Mouse (Mus musculus): ENCODE data around the gene Tfip11.

Tfip11 gene

DNA sequence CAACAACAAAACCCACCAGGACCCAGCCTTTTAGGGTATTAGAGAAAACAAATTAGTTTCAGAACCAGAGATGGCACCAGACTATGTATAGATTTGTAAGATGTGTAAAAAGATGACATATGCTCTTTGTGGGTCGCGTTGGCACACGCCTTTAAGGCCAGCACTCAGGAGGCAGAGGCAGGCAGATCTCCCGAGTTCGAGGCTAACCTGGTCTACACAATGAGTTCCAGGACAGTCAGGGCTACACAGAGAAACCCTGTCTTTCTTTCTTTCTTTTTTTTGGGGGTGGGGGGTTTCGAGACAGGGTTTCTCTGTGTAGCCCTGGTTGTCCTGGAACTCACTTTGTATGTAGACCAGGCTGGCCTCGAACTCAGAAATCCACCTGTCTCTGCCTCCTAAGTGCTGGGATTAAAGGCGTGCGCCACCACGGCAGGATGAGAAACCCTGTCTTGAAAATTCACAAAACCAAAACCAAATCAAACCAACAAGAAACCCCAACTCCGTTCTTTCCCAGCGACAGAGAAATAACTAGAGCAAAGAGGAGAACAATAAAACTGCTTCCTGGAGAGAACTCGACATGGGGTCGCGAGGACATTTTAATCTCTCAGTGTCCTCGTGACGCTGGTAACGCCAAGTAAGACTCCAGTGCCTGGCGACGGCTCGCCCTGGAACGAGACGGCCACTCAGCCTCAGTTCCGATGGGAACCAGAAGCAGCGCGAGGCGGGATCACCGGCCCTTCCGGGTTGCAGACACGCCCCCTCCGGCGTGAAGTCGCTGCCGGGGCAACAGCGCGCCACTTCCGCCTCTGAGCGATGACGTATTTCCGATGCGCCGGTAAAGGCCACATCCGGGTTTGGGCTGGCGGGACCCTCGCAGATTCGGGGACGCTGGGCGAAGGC, at the start of gene Tfip11:
Gene Tfip11, plus strand, starts transcription at position 813 of the 900 bp plus-strand sequence.
- peak; percentile 82 for DNase-seq (ENCODE audit: extremely low read depth, low read depth)

DNA sequence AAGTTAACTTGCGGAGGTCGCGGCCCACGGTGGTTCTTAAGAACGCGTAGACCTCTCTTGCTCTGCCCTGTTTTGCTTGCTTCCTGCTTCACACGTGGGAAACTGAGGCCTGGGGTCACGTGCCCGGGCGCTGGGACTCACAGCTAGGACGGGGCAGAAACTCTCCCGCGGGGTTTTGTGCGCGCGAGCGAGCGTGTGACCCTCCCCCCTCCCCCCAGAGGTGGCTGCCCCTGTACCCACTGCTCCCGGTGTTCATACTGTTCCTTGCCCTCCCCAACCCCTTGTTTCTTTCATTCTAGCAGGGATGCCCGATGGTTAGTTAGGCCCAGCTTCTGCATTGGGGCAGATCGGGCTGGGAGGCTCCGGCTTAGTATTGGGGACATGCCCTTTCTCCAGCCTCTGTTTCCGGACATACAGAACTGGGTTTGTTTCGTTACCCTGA, 49.2 kb upstream of the Tfip11 start:
- DNase-seq (ENCODE audit: extremely low read depth, low read depth): no peak

DNA sequence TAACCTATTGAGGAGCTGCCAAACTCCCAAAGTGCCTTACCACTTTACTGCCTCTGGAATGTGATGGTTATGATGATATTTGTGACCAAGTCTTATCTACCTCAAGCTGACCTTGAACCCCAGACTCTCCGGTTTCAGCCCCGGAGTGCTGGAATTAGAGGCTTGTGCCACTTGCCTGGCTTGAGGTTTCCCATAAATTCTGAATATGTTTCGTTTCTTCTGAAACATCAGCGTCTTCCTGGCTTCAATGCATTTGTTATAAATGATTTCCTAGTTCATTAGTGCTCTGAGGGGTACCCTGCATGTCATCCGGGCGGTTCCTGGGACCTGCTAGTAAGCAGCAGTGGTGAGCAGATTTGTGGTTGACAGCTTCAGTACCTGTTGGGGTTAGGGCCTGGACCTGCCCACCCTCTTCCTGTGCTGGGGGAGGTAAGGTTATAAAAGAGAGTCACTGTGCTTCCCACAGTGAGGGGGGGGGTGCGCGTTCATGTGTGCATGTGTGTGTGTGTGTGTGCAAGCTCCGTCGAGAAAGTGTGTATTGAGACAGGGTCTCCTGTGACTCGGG, 48.2 kb upstream of the Tfip11 start:
- DNase-seq (ENCODE audit: extremely low read depth, low read depth): no peak

DNA sequence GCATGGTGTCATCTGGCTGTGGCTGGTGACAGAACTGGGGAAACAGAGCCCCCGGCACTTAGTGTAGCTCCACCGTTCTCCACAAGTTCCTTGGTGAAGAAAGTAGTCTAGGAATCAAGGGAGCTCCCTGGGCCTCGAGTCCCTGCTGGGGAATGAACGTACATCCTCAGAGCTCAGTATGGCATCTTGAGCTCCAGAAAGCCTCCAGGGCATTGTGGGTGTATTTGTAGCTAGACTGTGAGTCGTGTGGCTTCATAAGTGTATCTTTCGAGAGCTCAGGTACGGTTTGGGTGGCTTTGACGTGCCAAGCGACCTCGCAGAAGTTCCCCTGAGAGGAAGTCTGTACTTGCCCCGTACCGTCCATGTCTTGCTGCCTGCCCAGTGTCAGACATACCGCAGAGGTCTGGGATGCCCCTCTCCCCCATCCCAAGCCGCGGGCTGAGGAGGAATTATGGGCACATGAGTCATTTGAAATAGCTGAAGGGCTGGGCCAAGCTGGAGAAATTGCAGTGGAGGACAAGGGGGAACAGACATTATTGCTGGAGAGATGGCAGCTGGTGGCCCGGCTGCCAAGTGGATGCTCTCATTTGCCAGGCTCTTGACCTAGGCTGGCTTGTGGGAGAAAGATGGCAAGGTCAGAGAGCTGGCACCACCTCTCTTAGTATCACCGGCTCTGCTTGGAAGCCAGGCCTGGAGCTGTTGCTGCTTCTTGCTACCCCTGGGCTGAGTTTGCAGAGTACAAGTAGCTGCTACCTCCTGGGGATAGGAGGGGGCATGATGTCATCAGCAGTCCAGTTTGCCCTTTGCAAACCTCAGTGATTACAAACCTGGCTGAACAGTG, 46.8 kb upstream of the Tfip11 start:
- no peak for DNase-seq (ENCODE audit: extremely low read depth, low read depth)

DNA sequence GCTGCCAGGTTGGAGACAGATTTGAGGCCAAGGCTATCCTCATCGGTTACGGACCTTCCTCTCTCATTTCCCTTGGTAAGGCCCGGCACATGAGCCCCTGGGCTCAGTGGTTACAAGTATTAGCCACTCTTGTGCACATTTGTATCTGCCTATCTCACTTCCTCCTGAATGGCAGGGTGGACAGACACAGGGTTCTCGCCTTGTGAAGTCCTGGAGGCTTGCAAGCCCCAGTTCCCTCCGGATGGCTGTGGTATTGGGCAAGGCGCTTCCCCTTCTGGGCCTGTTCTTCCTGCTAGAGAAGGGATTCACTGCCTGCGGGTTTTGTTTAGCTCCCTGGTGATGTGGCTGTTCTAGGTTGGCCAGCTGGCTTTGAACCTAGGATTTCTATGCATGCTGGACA, 46.0 kb upstream of the Tfip11 start:
- DNase-seq (ENCODE audit: extremely low read depth, low read depth): peak; percentile 80

DNA sequence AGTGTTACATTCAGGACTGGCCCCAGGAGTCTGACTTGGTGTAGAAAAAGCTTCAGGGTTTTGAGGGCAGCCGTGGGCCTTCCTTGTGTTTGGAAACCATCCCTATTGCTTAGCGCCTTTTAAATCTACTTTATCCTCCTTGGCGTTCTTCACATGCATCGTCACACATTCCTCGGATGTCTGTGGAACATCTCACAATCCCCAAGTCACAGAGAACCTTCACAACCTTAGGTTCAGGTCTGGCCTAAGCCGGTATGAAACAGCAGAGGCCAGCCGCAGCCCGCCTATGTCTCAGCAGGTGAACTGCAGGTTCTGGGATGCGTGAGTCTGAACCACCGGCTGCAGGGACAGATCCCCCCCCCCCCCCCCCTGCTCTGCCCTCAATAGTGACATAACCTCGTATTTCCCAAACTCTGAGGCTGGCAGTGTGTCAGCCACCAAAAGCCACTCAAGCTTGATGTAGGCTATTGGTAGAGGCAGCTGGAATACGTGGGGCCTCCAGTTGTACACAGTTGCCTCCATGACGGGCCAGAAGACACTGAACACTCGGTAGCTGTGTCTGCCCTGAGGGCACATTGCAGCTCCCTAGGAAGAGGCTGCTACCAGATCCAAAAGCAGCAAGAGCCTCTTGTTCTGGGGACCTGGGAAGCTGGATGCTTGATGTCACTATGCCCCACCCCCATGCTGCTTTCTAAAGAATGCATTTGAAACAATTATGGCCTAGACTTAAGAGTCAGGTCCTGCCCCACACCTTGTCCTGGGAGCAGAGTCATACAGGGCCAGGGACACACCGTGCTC, 45.1 kb upstream of the Tfip11 start:
- no peak for DNase-seq (ENCODE audit: extremely low read depth, low read depth)

DNA sequence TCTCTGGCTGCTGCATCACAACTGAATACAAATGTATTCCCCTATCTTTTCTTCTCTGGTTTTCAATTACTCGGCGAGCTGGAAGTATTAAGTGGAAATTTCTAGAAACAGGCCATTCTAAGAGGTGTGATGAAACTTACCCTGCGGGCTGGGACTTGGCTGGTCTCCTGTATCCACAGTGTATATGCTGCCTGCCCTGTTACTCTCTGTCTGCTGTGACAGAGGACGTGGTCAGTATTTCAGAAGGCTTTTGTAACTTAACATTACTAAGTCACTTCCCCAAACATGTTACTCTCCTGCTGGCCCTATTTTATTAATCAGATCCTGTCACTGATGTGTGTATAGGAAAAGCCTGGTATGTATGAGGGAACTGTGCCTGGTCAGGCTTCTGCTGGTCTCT, 44.5 kb upstream of the Tfip11 start:
- DNase-seq (ENCODE audit: extremely low read depth, low read depth): no peak

DNA sequence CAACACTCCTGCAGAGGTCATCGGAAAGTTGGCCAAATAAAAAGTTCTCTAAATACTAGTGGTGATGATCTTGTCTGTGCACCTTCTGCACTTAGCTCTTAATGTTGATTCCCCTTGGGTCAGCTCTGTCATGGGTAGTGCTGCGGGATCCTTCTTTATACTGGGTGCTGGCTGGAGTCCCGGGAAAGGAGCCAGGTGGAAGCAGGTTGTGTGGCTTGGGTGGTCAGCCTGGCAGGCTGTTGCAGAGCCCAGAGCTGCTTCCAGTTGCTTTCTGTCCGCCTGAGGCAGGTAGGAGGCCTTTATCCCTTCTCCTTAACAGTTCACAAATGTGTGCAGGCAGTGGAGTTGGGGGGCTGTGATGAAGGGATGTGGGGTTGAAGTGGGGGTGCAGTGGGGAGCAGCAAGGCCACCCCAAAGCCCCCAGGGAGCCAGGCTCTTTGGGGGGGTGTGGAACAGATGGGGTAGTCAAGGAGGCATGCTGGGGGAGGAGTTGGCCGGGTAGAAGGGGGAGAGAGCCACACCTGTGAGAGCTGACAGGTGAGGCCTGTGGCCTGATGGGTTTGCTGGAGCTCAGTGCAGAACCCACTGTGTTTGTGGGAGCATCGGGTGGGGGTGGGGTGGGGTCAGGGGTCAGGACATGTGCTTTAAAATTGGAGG, 43.9 kb upstream of the Tfip11 start:
- DNase-seq (ENCODE audit: extremely low read depth, low read depth): no peak

DNA sequence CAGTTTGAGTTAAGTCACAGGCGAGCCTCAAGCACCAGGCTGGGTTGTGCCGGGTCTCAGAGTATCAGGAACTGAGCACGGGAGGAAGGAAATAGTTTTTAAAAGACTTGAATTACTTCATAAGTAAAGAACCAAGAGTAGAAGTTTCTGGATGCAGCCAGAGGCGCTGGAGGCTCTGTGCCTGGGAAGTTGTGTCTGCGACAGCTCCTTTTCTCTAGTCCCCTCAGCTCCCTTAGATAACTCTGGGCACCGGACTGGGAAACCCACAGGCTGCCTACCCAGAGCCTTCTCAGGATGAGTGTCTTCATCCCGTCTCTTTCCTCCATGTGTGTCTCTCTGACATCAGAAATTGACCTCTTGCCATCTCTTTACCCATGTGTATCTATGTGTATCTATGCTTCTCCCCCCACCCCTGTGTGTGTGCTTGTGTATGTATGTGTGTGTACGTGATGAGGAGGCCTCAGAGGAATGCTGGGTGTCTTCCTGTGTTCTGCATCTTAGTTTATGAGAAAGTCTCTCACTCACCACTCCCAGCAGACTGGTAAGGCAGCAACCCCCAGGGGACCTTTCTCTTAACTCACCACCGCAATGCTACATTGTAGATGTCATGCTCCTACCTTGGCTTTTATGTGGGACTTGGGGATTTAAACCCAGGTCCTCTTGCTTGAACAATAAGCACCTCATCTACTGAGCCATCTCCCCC, 43.2 kb upstream of the Tfip11 start:
- peak; percentile 38 for DNase-seq (ENCODE audit: extremely low read depth, low read depth)

DNA sequence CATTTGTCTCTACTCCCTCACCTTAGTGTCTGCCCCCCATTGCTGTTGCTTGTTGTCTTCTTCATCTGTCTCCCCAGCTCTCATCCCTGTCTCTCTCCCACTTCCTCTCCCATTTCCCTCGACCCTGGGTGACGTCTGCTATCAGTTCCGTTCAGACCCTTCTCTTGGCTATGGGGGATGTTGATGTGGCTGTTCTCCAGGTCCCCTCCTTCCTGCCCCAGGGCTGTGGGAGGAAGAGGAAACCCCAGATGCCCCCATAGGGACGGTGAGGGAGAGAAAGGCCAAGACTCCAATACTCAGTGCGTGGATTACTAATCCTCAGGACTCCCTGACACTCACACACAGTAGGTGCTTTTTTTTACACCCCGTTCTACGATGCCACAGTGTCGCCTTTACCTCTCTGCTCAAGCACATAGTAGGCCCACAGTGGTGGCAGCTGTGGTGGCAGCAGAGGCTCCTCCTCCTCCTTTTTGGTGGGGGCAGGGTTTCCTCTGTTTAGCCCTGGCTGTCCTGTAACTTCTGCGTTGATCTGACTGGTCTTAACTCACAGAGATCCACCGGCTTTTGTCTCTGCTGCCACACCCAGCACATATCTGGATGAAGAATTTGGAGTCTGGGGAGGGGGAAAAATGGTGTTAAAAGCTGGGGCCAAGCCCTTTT, 42.5 kb upstream of the Tfip11 start:
- DNase-seq (ENCODE audit: extremely low read depth, low read depth): peak; percentile 83

DNA sequence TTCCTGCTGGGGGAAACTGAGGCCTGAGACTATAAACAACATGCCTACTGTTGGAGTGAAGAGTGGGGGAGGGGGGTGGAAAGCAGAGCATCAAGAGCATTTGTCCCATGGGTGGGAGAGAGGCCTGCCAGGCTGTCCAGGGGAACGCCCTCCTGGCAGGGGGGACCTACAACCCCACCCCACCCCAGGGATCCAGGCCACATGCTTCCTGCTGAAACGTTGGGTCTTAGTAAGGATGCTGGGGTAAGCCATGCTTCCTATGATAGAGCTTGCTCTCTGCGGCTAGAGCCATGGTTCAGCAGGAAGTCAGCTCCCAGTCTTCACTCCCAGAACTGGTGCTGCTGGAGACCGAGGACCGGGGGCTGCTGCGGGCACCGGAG, 42.0 kb upstream of the Tfip11 start:
- DNase-seq (ENCODE audit: extremely low read depth, low read depth): no peak

DNA sequence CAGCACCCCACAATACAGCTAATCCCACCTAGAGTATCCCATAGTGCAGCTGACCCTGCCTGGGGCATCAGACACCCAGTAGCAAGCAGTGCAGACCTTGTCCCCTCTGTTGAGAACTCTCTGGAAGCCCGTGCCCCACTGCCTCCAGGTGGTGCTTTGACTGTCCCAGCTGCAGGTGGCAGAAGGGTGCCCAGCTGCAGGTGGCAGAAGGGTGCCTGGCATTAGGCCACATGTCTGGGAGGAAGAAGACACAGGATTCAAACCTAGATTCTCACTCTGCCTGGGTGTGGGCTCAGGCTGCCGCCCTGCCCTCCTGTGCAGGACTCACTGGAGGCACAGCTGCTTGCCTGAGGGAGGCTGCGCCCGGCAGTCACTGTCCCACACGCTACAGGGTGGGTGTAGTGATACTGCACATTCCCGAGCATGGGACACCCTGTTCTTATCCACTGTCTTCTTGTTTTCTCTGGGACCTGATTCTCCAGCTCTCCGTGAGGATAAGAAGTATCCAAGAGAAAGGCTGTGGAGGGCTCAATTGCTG, 40.5 kb upstream of the Tfip11 start:
- no peak for DNase-seq (ENCODE audit: extremely low read depth, low read depth)

DNA sequence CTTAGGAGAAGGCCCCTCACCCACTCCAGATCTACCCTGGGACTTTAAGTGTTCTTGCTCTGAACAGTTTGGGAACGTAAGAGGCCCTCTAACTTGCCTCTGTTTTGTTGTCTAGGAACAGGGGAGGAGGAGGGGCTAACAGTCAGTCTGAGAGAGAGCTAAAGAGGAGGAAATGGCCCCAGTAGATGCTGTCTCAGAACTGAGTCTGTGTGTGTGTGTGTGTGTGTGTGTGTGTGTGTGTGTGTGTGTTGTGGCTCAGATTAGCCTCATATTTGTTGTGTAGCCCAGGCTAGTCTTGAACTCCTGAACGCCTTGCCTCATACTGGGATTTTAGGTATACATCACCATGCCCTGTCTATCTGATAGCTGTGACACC, 39.6 kb upstream of the Tfip11 start:
- DNase-seq (ENCODE audit: extremely low read depth, low read depth): peak; percentile 49

DNA sequence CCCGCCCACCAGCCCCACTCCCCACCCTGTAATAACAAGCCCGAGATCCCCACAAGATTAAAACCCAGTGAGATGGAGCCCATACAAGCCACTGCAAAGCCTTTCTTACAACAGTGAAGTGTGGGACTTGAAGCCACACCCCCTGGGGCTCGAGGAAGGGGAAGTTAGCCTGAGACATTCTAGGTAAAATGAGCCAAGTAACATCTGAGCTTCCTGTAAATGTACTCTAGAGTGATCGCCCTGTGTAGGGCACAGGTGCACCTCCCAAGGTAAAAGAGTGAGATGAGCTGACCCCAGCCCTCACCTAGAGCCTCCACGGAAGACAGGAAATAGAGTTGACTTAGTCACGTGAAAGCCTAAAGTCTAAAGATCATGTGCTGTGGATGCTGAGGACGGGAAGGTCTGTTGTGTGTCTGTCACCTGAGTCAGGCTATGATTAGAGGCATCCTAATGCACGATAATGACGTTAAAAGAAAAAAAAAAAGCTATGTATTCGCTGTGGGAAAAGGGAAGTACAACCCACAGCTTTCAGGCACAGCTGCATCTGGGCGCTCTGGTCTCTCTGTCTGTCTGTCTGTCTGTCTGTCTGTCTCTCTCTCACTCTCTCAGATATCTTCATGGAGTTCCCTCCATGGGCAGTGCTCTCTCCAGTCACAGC, 39.0 kb upstream of the Tfip11 start:
- DNase-seq (ENCODE audit: extremely low read depth, low read depth): peak; percentile 89

DNA sequence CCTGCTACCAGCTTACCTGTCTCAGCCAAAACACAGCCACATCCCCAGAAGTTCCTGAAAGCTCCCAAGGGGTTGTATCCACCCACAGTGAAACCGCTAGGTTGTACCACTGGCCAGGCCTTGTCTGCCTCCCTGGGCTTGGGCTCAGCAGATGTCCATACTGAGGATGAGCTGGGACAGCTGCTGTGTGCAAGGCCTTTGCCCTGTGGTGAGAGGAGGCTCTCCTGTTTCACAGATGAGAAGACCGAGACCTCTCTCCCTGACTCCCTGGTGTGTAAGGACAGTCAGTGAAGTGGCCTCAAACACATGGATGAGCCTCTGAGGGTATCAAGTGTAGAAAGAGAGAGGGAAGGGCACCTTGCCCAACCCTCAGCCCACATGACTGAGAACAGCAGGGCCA, 38.5 kb upstream of the Tfip11 start:
- DNase-seq (ENCODE audit: extremely low read depth, low read depth): no peak

DNA sequence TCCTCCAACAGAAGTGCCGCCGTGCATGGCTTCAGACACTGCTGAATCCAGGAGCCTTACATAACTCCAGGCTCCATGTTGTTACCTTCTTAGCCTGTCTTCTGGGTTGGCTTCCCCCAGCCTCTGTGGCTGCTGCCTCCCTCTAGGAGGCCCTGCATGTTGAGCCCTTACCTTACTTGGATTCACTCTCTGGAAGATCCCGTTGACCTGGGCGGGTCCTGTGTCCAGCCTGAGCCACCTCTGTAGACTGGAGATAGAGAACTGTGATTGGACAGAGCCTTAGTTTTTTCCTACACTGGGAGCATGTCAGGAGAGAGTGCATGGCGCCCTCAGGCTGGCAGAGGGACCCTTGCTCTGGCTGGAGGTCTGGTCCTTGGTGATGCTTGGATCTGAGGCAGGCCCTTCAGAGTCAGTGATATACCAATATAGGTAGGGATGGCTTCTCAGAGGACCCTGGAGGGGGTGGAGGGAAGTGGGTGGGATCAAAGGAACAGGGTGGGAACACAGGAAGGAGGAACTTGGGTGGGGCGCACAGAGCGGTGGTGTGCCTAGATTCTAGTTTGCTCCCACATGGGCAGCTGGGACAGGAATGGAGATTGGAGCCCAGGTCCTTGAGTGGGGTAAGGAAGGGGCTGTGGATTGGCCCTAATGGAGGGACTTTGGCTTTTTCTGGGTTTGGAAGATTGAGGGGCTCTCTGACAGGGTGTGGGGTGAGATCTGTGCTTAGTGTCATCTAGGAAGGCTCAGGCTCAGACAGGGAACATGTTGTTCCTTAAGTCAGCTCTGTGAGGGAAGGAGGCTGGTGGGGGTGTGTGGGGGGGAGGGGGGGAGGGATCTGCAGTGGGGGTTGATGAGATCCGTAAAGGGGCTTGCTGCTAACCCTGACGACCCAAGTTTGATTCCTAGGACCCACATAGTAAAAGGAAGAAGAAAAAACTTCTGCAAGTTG, 37.7 kb upstream of the Tfip11 start:
- no peak for DNase-seq (ENCODE audit: extremely low read depth, low read depth)

DNA sequence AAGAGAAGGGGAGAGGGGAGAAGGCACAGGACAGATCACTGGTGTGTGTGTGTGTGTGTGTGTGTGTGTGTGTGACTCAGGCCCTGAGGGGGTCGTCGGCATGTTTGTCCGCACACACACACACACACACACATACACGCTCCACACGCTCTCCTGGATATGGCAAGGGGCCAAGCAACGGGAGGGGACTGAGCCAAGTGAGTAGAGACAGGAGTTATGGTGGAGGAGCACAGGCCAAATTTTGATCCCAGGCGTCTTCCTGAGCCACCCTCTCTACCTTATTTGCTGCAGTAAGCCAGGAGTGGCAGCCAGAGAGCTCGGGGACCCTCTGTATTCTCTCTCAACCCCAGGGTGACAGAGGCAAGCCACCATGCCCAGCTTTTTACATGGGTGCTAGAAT, 36.9 kb upstream of the Tfip11 start:
- DNase-seq (ENCODE audit: extremely low read depth, low read depth): no peak

All from MEL-GATA-1-ER (cell line).